Mouse (Mus musculus): ENCODE measurements around the gene Cdyl.

- TF ChIP-seq EP300 (IDR thresholded peaks at IDR 0.05; ENCODE audit: insufficient read depth, low read depth, low read length) (no peak), POLR2A (IDR thresholded peaks at IDR 0.05; ENCODE audit: insufficient read depth, low read length) (no peak), CTCF (IDR thresholded peaks at IDR 0.05; ENCODE audit: low read depth, low read length) (no peak)
Measured at GRCm38 (mm10) chr13:35765817-35766216, 106.2 kb downstream of the Cdyl start.

All from ES-Bruce4 (cell line).